Mouse (Mus musculus) CH12.LX (cell line): Measurements from ENCODE around the gene Ndufa9. TPM values are rescaled to one million over a fixed set of nuclear protein-coding genes. Genes with fewer than 3 reads are reported as not detected.

Experiments
- DNase-seq: peaks from one replicate; pipeline ENCODE4 v3.0.0-alpha.2; 2013; ENCODE audit errors: extremely low read depth
- H3K27ac ChIP-seq: 2 replicates; pipeline ENCODE4 v1.5.1; 2012; ENCODE audit warnings: low read depth, mild to moderate bottlenecking, control low read depth, moderate library complexity; ENCODE audit not compliant: insufficient read depth
- H3K27me3 ChIP-seq: replicated peaks from 2 replicates; pipeline ENCODE3; 2012; ENCODE audit warnings: inconsistent platforms
- H3K36me3 ChIP-seq, 2 experiments: replicated peaks in 1 of 2; 2 replicates each; pipeline versions ENCODE3 to v1.6.1; 2012; ENCODE audit warnings: inconsistent platforms in 1 of 2, low read length in 1 of 2, mild to moderate bottlenecking in 1 of 2, mixed read lengths in 1 of 2, moderate library complexity in 1 of 2; ENCODE audit not compliant: control insufficient read depth in 1 of 2, insufficient read depth in 1 of 2
- H3K4me1 ChIP-seq, 2 experiments: 2 replicates each; pipeline ENCODE4 v1.6.1; 2012; ENCODE audit warnings: inconsistent platforms in 1 of 2, moderate library complexity in 1 of 2; ENCODE audit not compliant: insufficient read depth in 2 of 2, control insufficient read depth in 1 of 2
- H3K4me2 ChIP-seq: 2 replicates; pipeline ENCODE4 v1.6.1; 2012; ENCODE audit warnings: low read depth, mild to moderate bottlenecking, control low read depth; ENCODE audit not compliant: poor library complexity, insufficient read depth, severe bottlenecking
- H3K4me3 ChIP-seq, 3 experiments: fragments of 150-350 bp in 1 of 3; sonication (generic) in 1 of 3; replicated peaks in 1 of 3; 2 replicates each; pipeline versions ENCODE3 to v1.5.1; 2011 to 2012; ENCODE audit warnings: low read depth in 2 of 3, low read length in 2 of 3, mild to moderate bottlenecking in 2 of 3, moderate library complexity in 2 of 3, control low read depth in 1 of 3, improper control_type of control experiment in 1 of 3, inconsistent platforms in 1 of 3, mixed read lengths in 1 of 3; ENCODE audit not compliant: poor library complexity in 1 of 3
- H3K79me2 ChIP-seq: replicated peaks from 2 replicates; pipeline ENCODE4 v1.6.1; 2012; ENCODE audit warnings: mild to moderate bottlenecking, moderate library complexity; ENCODE audit not compliant: control insufficient read depth, poor library complexity, insufficient read depth, severe bottlenecking; ENCODE audit errors: extremely low read depth
- H3K9ac ChIP-seq: 2 replicates; pipeline ENCODE4 v1.6.1; 2012; ENCODE audit warnings: low read depth, mild to moderate bottlenecking, control low read depth, moderate library complexity; ENCODE audit not compliant: insufficient read depth
- H3K9me3 ChIP-seq: replicated peaks from 2 replicates; pipeline ENCODE3; 2012; ENCODE audit warnings: low read length, inconsistent platforms, mixed read lengths
- BHLHE40 ChIP-seq: IDR thresholded peaks from 2 replicates; pipeline ENCODE4 v1.6.1; 2011; ENCODE audit warnings: mild to moderate bottlenecking, low read depth, low read length, improper control_type of control experiment
- CTCF ChIP-seq, 2 experiments: IDR thresholded peaks in 1 of 2; conservative IDR thresholded peaks in 1 of 2; 2 replicates each; pipeline ENCODE4 v1.5.1; 2011 to 2012; ENCODE audit warnings: low read depth in 2 of 2, low read length in 2 of 2, improper control_type of control experiment in 1 of 2, inconsistent platforms in 1 of 2, mild to moderate bottlenecking in 1 of 2, moderate library complexity in 1 of 2
- ELF1 ChIP-seq: IDR thresholded peaks from 2 replicates; pipeline ENCODE4 v1.6.1; 2014; ENCODE audit warnings: low read depth, mild to moderate bottlenecking, inconsistent platforms, low read length, improper control_type of control experiment
- GABPA ChIP-seq: IDR thresholded peaks from 2 replicates; pipeline ENCODE4 v1.6.1; 2012; ENCODE audit warnings: low read depth, low read length, improper control_type of control experiment, inconsistent platforms; ENCODE audit not compliant: insufficient replicate concordance
- JUN ChIP-seq: IDR thresholded peaks from 2 replicates; pipeline ENCODE4 v1.6.1; 2011; ENCODE audit warnings: low read depth, mild to moderate bottlenecking, low read length, improper control_type of control experiment, moderate library complexity; ENCODE audit not compliant: insufficient read depth
- JUND ChIP-seq: conservative IDR thresholded peaks from 2 replicates; pipeline ENCODE4 v1.6.1; 2011; ENCODE audit warnings: low read depth, low read length, improper control_type of control experiment
- MAZ ChIP-seq: IDR thresholded peaks from 2 replicates; pipeline ENCODE4 v1.6.1; 2012; ENCODE audit warnings: low read depth, mild to moderate bottlenecking, inconsistent platforms, low read length, improper control_type of control experiment, moderate library complexity
- MEF2A ChIP-seq: IDR thresholded peaks from 2 replicates; pipeline ENCODE4 v1.6.1; 2014; ENCODE audit warnings: low read depth, mild to moderate bottlenecking, inconsistent platforms, low read length, improper control_type of control experiment, borderline replicate concordance
- MXI1 ChIP-seq: IDR thresholded peaks from 2 replicates; pipeline ENCODE4 v1.6.1; 2011; ENCODE audit warnings: mild to moderate bottlenecking, low read depth, low read length, improper control_type of control experiment
- NRF1 ChIP-seq: IDR thresholded peaks from 2 replicates; pipeline ENCODE4 v1.6.1; 2014; ENCODE audit warnings: low read depth, mild to moderate bottlenecking, inconsistent platforms, low read length, improper control_type of control experiment, moderate library complexity
- PAX5 ChIP-seq: IDR thresholded peaks from 2 replicates; pipeline ENCODE4 v1.6.1; 2012; ENCODE audit warnings: low read length, inconsistent platforms, mixed read lengths
- POLR2A ChIP-seq: IDR thresholded peaks from 2 replicates; pipeline ENCODE4 v1.6.1; 2011; ENCODE audit warnings: low read depth, mild to moderate bottlenecking, improper control_type of control experiment, low read length
- RCOR1 ChIP-seq: conservative IDR thresholded peaks from 2 replicates; pipeline ENCODE4 v1.6.1; 2012; ENCODE audit warnings: low read depth, mild to moderate bottlenecking, inconsistent platforms, low read length, improper control_type of control experiment
- TCF12 ChIP-seq: IDR thresholded peaks from 2 replicates; pipeline ENCODE4 v1.6.1; 2014; ENCODE audit warnings: low read depth, mild to moderate bottlenecking, inconsistent platforms, low read length, improper control_type of control experiment
- USF1 ChIP-seq: IDR thresholded peaks from 2 replicates; pipeline ENCODE4 v1.6.1; 2014; ENCODE audit warnings: low read depth, mild to moderate bottlenecking, inconsistent platforms, low read length, improper control_type of control experiment
- ZC3H11A ChIP-seq: IDR thresholded peaks from 2 replicates; pipeline ENCODE4 v1.6.1; 2012; ENCODE audit warnings: low read depth, mild to moderate bottlenecking, inconsistent platforms, low read length, improper control_type of control experiment
- ZKSCAN1 ChIP-seq: IDR thresholded peaks from 2 replicates; pipeline ENCODE4 v1.6.1; 2012; ENCODE audit warnings: low read depth, inconsistent platforms, low read length, improper control_type of control experiment, borderline replicate concordance
- ZNF384 ChIP-seq: IDR thresholded peaks from 2 replicates; pipeline ENCODE4 v1.6.1; 2012; ENCODE audit warnings: low read depth, low read length, improper control_type of control experiment, inconsistent platforms
- dilution Hi-C: fragments of 300-500 bp; cut with MboI; formaldehyde crosslinking; loops from 2 replicates; pipeline ENCODE4 v1.14.3; 2020; ENCODE audit warnings: low sequenced_read_pairs; ENCODE audit not compliant: extremely low pct_unique_long_range_greater_than_20kb, extremely low pct_ligation_motif_present
- in situ Hi-C: fragments of 300-500 bp; cut with MboI; formaldehyde crosslinking; loops from 3 replicates; pipeline ENCODE4 v1.14.3; 2019; ENCODE audit warnings: low sequenced_read_pairs, low pct_ligation_motif_present, low pct_unique_long_range_greater_than_20kb, mixed read lengths
- polyA plus RNA-seq: library from polyadenylated mRNA; unstranded; fragments of >175 nt; gene quantifications from 2 replicates; pipeline ENCODE4 v1.2.1, GENCODE M21; 2012; ENCODE audit warnings: low read depth; ENCODE audit not compliant: insufficient read length
- total RNA-seq, 2 experiments: library from RNA; depleted of rRNA; stranded (reverse); fragments of 300-350 nt in 1 of 2; fragments of >200 nt in 1 of 2; gene quantifications; 2 replicates each; pipeline ENCODE4 v1.2.3; 2012 to 2014

Ndufa9 gene
- total and polyA plus RNA-seq, 3 experiments: 146 to 159 (median 151) TPM

DNA sequence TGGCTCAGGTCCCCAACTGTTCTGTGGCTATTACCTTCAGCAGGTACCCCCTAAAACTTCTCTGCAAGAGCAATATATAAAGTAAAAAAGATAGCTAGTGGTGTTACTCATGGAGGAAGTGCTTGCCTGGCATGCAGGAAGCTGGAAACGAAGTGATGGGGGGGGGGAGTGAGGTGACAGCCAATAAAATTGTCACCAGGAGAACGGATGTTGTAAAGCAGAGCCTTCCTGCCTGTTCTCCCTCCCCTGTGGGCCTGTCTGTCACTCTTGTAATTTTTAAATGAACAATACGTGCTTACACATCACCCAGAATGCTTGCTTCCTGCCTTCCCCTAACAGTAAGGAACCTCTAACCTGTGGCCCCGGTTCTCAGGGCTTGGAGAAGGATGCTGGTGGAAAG is 57.4 kb downstream of the Ndufa9 start:
- Histone ChIP-seq H3K9me3 (peaks cover 4% of the 10 kb centered on the region), H3K36me3 (no peaks in the 10 kb centered on the region), H3K27me3 (peaks cover 37% of the 10 kb centered on the region), H3K27ac (no peak overlapping the region), H3K4me3 (no peak overlapping the region), H3K4me1 (peaks cover 6 to 7% of the 10 kb centered on the region in 2 experiments), H3K4me2 (peak overlapping the region; percentile 59), H3K79me2 (no peaks in the 10 kb centered on the region), H3K9ac (no peak overlapping the region)
- DNase-seq: no peak
- in situ Hi-C loops: loop anchor here (25.0 kb wide), 1 partner anchor 321 kb away; the partner anchor contains the start of gene Tigar
- TF ChIP-seq MEF2A (no peak), NRF1 (no peak), MAZ (no peak), RCOR1 (no peak), POLR2A (no peak), BHLHE40 (no peak), ELF1 (no peak), JUND (no peak), ZNF384 (no peak), CTCF (conservative IDR thresholded peaks at IDR 0.05 in 1 of 2, IDR thresholded peaks at IDR 0.05 in 1 of 2; ENCODE audit: low read depth in 2 of 2, low read length in 2 of 2) (no peak), GABPA (no peak), USF1 (no peak), MXI1 (no peak), TCF12 (no peak), JUN (no peak), ZKSCAN1 (no peak), ZC3H11A (no peak)
- TF ChIP-seq, all 38 proteins: peak for 0
- dilution Hi-C loops: no loop called here

DNA sequence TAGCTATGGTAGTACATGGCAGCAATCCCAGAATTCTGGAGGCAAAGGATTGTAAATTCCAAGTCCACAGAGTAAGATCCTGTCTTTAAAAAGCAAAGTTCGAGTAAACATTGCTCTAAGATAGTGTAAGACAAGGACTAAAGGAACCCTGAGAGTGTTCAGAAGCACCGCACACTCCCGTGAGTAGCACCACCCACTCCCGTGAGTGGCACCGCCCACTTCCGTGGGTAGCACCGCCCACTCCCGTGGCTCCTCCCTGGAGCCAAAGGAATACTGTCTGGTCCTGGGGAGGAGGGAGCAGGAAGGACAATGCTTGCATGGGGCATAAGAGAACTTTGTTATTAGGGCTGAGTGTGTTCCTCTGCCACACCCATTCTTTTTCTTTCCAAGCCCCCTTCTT is 60.1 kb downstream of the Ndufa9 start:
- H3K27ac ChIP-seq: no peak overlapping the region
- peaks cover 4% of the 10 kb centered on the region for H3K9me3 ChIP-seq
- no peaks in the 10 kb centered on the region for H3K36me3 ChIP-seq
- H3K4me2 ChIP-seq: no peak overlapping the region
- dilution Hi-C loops: no loop called here
- DNase-seq: no peak
- H3K27me3 ChIP-seq: peaks cover 41% of the 10 kb centered on the region
- H3K9ac ChIP-seq: no peak overlapping the region
- no peaks in the 10 kb centered on the region for H3K79me2 ChIP-seq
- no peak for TF ChIP-seq PAX5
- TF ChIP-seq NRF1: 0 out of 2 replicates have a peak, but pooled peaks have one; percentile 11
- TF ChIP-seq BHLHE40: peak; percentile 89
- no peak overlapping the region for H3K4me3 ChIP-seq
- in situ Hi-C loops: loop anchor here (25.0 kb wide), 1 partner anchor 323 kb away; the partner anchor contains the start of gene Tigar
- H3K4me1 ChIP-seq: peaks cover 8 to 15% of the 10 kb centered on the region in 2 experiments
